8 mouse cellular contexts compared by ENCODE assay signal in genomic region chr1:133024426-133024825, GRCm38 (mm10). TPM values are rescaled to one million over a fixed set of nuclear protein-coding genes. Genes with fewer than 3 reads are reported as not detected.
DNase-seq lines count a peak whose midpoint lies in the region; TF ChIP-seq lines count a peak whose summit lies in the region.

No protein-coding gene starts in this region.

- no peak for DNase-seq in layer of hippocampus, adult 2 months (ENCODE audit: low spot score in 2 of 2)
- DNase-seq in layer of hippocampus, postnatal 10 days (ENCODE audit: low spot score in 2 of 2) = no peak
- DNase-seq in induced T-regulatory cell, adult 2 months (ENCODE audit: low read depth) = peak; percentile 36
- peak; percentile 25 for DNase-seq in naive thymus-derived CD4-positive, alpha-beta T cell, adult 2 months (ENCODE audit: low read depth)
- DNase-seq in ovary, postnatal 10 days (ENCODE audit: low spot score) = no peak
- DNase-seq in left cerebral cortex, adult 8-10 months (ENCODE audit: low spot score in 2 of 2) = no peak
- no peak for DNase-seq in frontal cortex, postnatal 25 days (ENCODE audit: low spot score in 2 of 2)

- TF ChIP-seq POLR2A in cortical plate, adult 2 months (IDR thresholded peaks at IDR 0.05; ENCODE audit: extremely low read depth, insufficient read depth, low read length) = no peak

- H3K4me3 ChIP-seq in layer of hippocampus, adult 2 months = peak overlapping the region; percentile 64
- H3K4me3 ChIP-seq in cortical plate, adult 2 months (ENCODE audit: insufficient read depth, low read length) = peak overlapping the region; percentile 93

- H3K4me1 ChIP-seq in cortical plate, adult 2 months (ENCODE audit: control insufficient read depth, insufficient read depth, low read length) = peaks cover 1% of the 10 kb centered on the region; the same call in 1 of the 2 replicates

- no peak for TF ChIP-seq CTCF in layer of hippocampus, adult 2 months (conservative IDR thresholded peaks at IDR 0.05)
- no peak for TF ChIP-seq CTCF in cortical plate, adult 2 months (IDR thresholded peaks at IDR 0.05; ENCODE audit: extremely low read depth, insufficient read depth, low read length)

- H3K27ac ChIP-seq in layer of hippocampus, adult 2 months = peak overlapping the region; percentile 95
- no peak overlapping the region for H3K27ac ChIP-seq in cortical plate, adult 2 months (ENCODE audit: insufficient read depth, low read length)

RNA-seq across cellular contexts. Expression of gene Mdm4, which starts 5.9 kb away (rescaled TPM):
- 100 to 1,000 TPM in 1 of 2 experiments, 10 to 100 TPM in 1; 80.8 to 101 TPM for total RNA-seq in layer of hippocampus, adult 2 months (2021)
- 10 to 100 TPM; 93.0 to 99.9 TPM for total RNA-seq in layer of hippocampus, postnatal 10 days (2021)
- 67.3 and 68.3 TPM in 2 replicates for polyA plus RNA-seq in cortical plate, adult 2 months (2012; rRNA removed)
- 10 to 100 TPM; 78.7 to 86.6 (median 81.7) TPM for total RNA-seq in left cerebral cortex, adult 8-10 months (2022)

RNA-seq across cellular contexts. Expression of gene Pik3c2b, which starts 21.0 kb away (rescaled TPM):
- 10 to 100 TPM; 13.7 to 15.5 TPM for total RNA-seq in layer of hippocampus, adult 2 months (2021)
- total RNA-seq in layer of hippocampus, postnatal 10 days (2021) = 10 to 100 TPM; 27.1 to 28.0 TPM
- 11.1 and 12.0 TPM in 2 replicates for polyA plus RNA-seq in cortical plate, adult 2 months (2012; rRNA removed)
- total RNA-seq in left cerebral cortex, adult 8-10 months (2022) = 10 to 100 TPM; 19.4 to 22.5 (median 21.3) TPM

Comparison
In these comparisons a context has a peak if more than half of its experiments do, and no peak if none do; other contexts are left out.
1. DNase-seq: peak in induced T-regulatory cell, adult 2 months (single experiment) and naive thymus-derived CD4-positive, alpha-beta T cell, adult 2 months (single experiment); none in layer of hippocampus, adult 2 months (0 of 2), layer of hippocampus, postnatal 10 days (0 of 2), ovary, postnatal 10 days (single experiment), left cerebral cortex, adult 8-10 months (0 of 2) and frontal cortex, postnatal 25 days (0 of 2).